Mouse (Mus musculus): Measurements from ENCODE around the gene Kcnk3.

- TF ChIP-seq CTCF (IDR thresholded peaks at IDR 0.05) (no peak), EP300 (IDR thresholded peaks at IDR 0.05) (no peak)
These were observed 21.1 kb downstream of the Kcnk3 start for GRCm38 (mm10) chr5:30609094-30609493.

All from lung, postnatal 0 days (tissue).